Mouse (Mus musculus) heart, embryonic 16.5 days (tissue): ENCODE measurements around the gene Mical3. TPM values are rescaled to one million over a fixed set of nuclear protein-coding genes. Genes with fewer than 3 reads are reported as not detected.

Experiments used
- ATAC-seq: fragments of 200-750 bp; cut with Nextera tagmentation; replicated peaks from 2 replicates; pipeline ENCODE4 v1.8.0; 2017; ENCODE audit warnings: moderate number of reproducible peaks; ENCODE audit not compliant: insufficient read depth, low FRiP score; ENCODE audit errors: extremely low read depth
- H3K27ac ChIP-seq: fragments of 300-500 bp; sonication (generic); 2 replicates; pipeline ENCODE4 v1.5.1; 2014; ENCODE audit warnings: mild to moderate bottlenecking, low read length, control low read depth, moderate library complexity
- H3K27me3 ChIP-seq: fragments of 300-500 bp; sonication (generic); 2 replicates; pipeline ENCODE4 v1.6.1; 2014; ENCODE audit warnings: low read length, mixed read lengths; ENCODE audit not compliant: control insufficient read depth, insufficient read depth
- H3K36me3 ChIP-seq: fragments of 300-500 bp; sonication (generic); 2 replicates; pipeline ENCODE4 v1.6.1; 2014; ENCODE audit not compliant: control insufficient read depth, insufficient read depth
- H3K4me1 ChIP-seq: fragments of 300-500 bp; sonication (generic); 2 replicates; pipeline ENCODE4 v1.6.1; 2014; ENCODE audit warnings: low read length, mixed read lengths; ENCODE audit not compliant: control insufficient read depth, insufficient read depth
- H3K4me2 ChIP-seq: fragments of 300-500 bp; sonication (generic); 2 replicates; pipeline ENCODE4 v1.6.1; 2014; ENCODE audit warnings: low read depth, mild to moderate bottlenecking, control low read depth, low read length
- H3K4me3 ChIP-seq: fragments of 300-500 bp; sonication (generic); 2 replicates; pipeline ENCODE4 v1.5.1; 2014; ENCODE audit warnings: mild to moderate bottlenecking, control low read depth, low read length
- H3K9ac ChIP-seq: fragments of 300-500 bp; sonication (generic); 2 replicates; pipeline ENCODE4 v1.6.1; 2014; ENCODE audit warnings: low read length, control low read depth
- H3K9me3 ChIP-seq: fragments of 300-500 bp; sonication (generic); replicated peaks from 2 replicates; pipeline ENCODE4 v1.6.1; 2016; ENCODE audit warnings: low read length; ENCODE audit not compliant: control insufficient read depth
- WGBS: fragments of 180-500 bp; shearing (Covaris S2); extraction: QIAGEN DNeasy Blood & Tissue Kit; methylation state at CpG from one replicate; pipeline ENCODE4 v1.1.7; 2014; 5-methylcytosine and 5-hydroxymethylcytosine counted together
- polyA plus RNA-seq: library from polyadenylated mRNA; unstranded; fragments of >200 nt; fragmentation: Nextera tagmentation; extraction: Ambion mirVana; gene quantifications from 2 replicates; pipeline ENCODE4 v1.2.1, GENCODE M21; 2015

Gene Mical3
- polyA plus RNA-seq, 1 experiment from 2014 or later: 27.2 TPM

- Histone ChIP-seq H3K4me1 (peaks cover 12% of the 10 kb centered on the region), H3K4me2 (no peak overlapping the region), H3K4me3 (no peak overlapping the region), H3K9me3 (no peaks in the 10 kb centered on the region), H3K9ac (no peak overlapping the region), H3K27ac (no peak overlapping the region), H3K36me3 (peaks cover 26% of the 10 kb centered on the region), H3K27me3 (no peaks in the 10 kb centered on the region)
- WGBS: 73% methylated on average over 11 of the region's 11 CpGs
- ATAC-seq: no peak
Observed at GRCm38 (mm10) chr6:120976991-120977390, 153.8 kb downstream of the Mical3 start.

GRCm38 (mm10) chr6:120976097-120976496 lies 154.7 kb downstream of the Mical3 start:
- no peak overlapping the region for H3K27ac ChIP-seq
- 81% methylated on average over 12 of the region's 12 CpGs for WGBS
- peaks cover 12% of the 10 kb centered on the region for H3K4me1 ChIP-seq
- no peaks in the 10 kb centered on the region for H3K27me3 ChIP-seq
- H3K4me3 ChIP-seq: no peak overlapping the region
- H3K9me3 ChIP-seq: no peaks in the 10 kb centered on the region
- H3K9ac ChIP-seq: no peak overlapping the region
- no peak for ATAC-seq
- no peak overlapping the region for H3K4me2 ChIP-seq
- H3K36me3 ChIP-seq: peaks cover 18% of the 10 kb centered on the region

- ATAC-seq: peak; percentile 38
- no peaks in the 10 kb centered on the region for H3K4me1 ChIP-seq
- no peak overlapping the region for H3K4me3 ChIP-seq
- H3K36me3 ChIP-seq: peaks cover 16% of the 10 kb centered on the region
- no peak overlapping the region for H3K27ac ChIP-seq
- H3K9ac ChIP-seq: no peak overlapping the region
- H3K4me2 ChIP-seq: no peak overlapping the region
- no peaks in the 10 kb centered on the region for H3K27me3 ChIP-seq
- no peaks in the 10 kb centered on the region for H3K9me3 ChIP-seq
- 42% methylated on average over 14 of the region's 14 CpGs for WGBS
Observed at GRCm38 (mm10) chr6:120971797-120972590, 158.8 kb downstream of the Mical3 start.

- H3K4me3 ChIP-seq: no peak overlapping the region
- 68% methylated on average over 8 of the region's 8 CpGs for WGBS
- H3K27me3 ChIP-seq: no peaks in the 10 kb centered on the region
- peaks cover 16% of the 10 kb centered on the region for H3K36me3 ChIP-seq
- H3K9me3 ChIP-seq: no peaks in the 10 kb centered on the region
- no peaks in the 10 kb centered on the region for H3K4me1 ChIP-seq
- ATAC-seq: no peak
- H3K9ac ChIP-seq: no peak overlapping the region
- no peak overlapping the region for H3K4me2 ChIP-seq
- no peak overlapping the region for H3K27ac ChIP-seq
Observed at GRCm38 (mm10) chr6:120970939-120971796, 159.6 kb downstream of the Mical3 start.

- Histone ChIP-seq H3K4me1 (no peaks in the 10 kb centered on the region), H3K9me3 (no peaks in the 10 kb centered on the region), H3K4me3 (no peak overlapping the region), H3K4me2 (no peak overlapping the region), H3K27ac (no peak overlapping the region), H3K27me3 (no peaks in the 10 kb centered on the region), H3K36me3 (peaks cover 16% of the 10 kb centered on the region), H3K9ac (no peak overlapping the region)
- WGBS: 72% methylated on average over 13 of the region's 13 CpGs
- ATAC-seq: no peak
Observed at GRCm38 (mm10) chr6:120965814-120966213, 165.0 kb downstream of the Mical3 start.

GRCm38 (mm10) chr6:120964179-120964578 lies 166.6 kb downstream of the Mical3 start:
- no peak for ATAC-seq
- WGBS: 91% methylated on average over 3 of the region's 3 CpGs
- no peaks in the 10 kb centered on the region for H3K4me1 ChIP-seq
- H3K9me3 ChIP-seq: no peaks in the 10 kb centered on the region
- H3K4me3 ChIP-seq: no peak overlapping the region
- H3K9ac ChIP-seq: no peak overlapping the region
- H3K36me3 ChIP-seq: peaks cover 21% of the 10 kb centered on the region
- H3K4me2 ChIP-seq: no peak overlapping the region
- no peak overlapping the region for H3K27ac ChIP-seq
- no peaks in the 10 kb centered on the region for H3K27me3 ChIP-seq

GRCm38 (mm10) chr6:120960338-120961030 lies 170.3 kb downstream of the Mical3 start:
- Histone ChIP-seq H3K9me3 (no peaks in the 10 kb centered on the region), H3K4me2 (no peak overlapping the region), H3K4me3 (no peak overlapping the region), H3K4me1 (peaks cover 2% of the 10 kb centered on the region; the same call in 1 of the 2 replicates), H3K27ac (no peak overlapping the region), H3K27me3 (no peaks in the 10 kb centered on the region), H3K9ac (no peak overlapping the region), H3K36me3 (peaks cover 32% of the 10 kb centered on the region)
- WGBS: 86% methylated on average over 9 of the region's 9 CpGs
- ATAC-seq: no peak

- peak; percentile 49 for ATAC-seq
- no peak overlapping the region for H3K4me2 ChIP-seq
- H3K9ac ChIP-seq: no peak overlapping the region
- peaks cover 4% of the 10 kb centered on the region; the same call in 1 of the 2 replicates for H3K4me1 ChIP-seq
- H3K27ac ChIP-seq: no peak overlapping the region
- H3K9me3 ChIP-seq: no peaks in the 10 kb centered on the region
- no peak overlapping the region for H3K4me3 ChIP-seq
- no peaks in the 10 kb centered on the region for H3K27me3 ChIP-seq
- H3K36me3 ChIP-seq: peaks cover 44% of the 10 kb centered on the region
- 70% methylated on average over 4 of the region's 4 CpGs for WGBS
Observed at GRCm38 (mm10) chr6:120957331-120957730, 173.5 kb downstream of the Mical3 start.
